Mouse (Mus musculus) bone marrow, adult 2 months (tissue): Measurements from ENCODE around the gene Fes.

Experiments used
- CTCF ChIP-seq: fragments of 200-500 bp; IDR thresholded peaks from 2 replicates; pipeline ENCODE4 v1.5.1; 2011; ENCODE audit warnings: low read length, control low read depth; ENCODE audit not compliant: control insufficient read depth, insufficient read depth
- POLR2A ChIP-seq: fragments of 200-500 bp; IDR thresholded peaks from 2 replicates; pipeline ENCODE4 v1.6.1; 2011; ENCODE audit warnings: low read depth, mild to moderate bottlenecking, control low read depth, low read length, borderline replicate concordance; ENCODE audit not compliant: control insufficient read depth

- TF ChIP-seq POLR2A (no peak), CTCF (no peak)
Measured at GRCm38 (mm10) chr7:80357156-80357555, 30.6 kb downstream of the Fes start.
